Mouse (Mus musculus): ENCODE data around the gene Stat5b. TPM values are rescaled to one million over a fixed set of nuclear protein-coding genes. Genes with fewer than 3 reads are reported as not detected.

The Stat5b gene
- total RNA-seq, 2 experiments from 2014 or later, result 20.1 to 23.1 TPM

DNA sequence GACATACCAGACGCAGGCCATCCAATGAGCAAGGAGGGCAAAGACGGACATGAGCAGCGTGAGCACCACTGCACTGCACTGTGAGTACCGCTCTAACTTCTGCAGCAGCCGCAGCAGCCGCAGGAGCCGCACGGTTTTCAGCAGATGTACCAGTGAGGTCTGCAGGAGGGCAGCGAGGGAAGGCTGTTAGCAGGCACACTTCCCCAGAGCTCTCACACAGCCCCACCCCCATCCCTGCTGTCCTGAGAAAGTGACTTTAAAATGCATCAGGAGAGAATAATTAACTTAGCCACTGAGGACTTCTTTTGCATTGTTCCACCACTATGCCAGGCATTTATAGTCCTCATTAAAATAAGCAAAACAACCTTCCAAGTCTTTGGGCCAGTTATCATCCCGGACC lies 98.2 kb downstream of the Stat5b start:
- intact Hi-C loops (cut with DNase I), result no loop called here
- peak in 1 of 2 experiments; percentile 63 for DNase-seq (ENCODE audit: low spot score in 2 of 2)

GRCm38 (mm10) chr11:100750127-100750526 lies 100.4 kb downstream of the Stat5b start:
- intact Hi-C loops (cut with DNase I), result no loop called here
- peak in 1 of 2 experiments; percentile 58 for DNase-seq (ENCODE audit: low spot score in 2 of 2)

GRCm38 (mm10) chr11:100749469-100749868 lies 101.1 kb downstream of the Stat5b start:
- intact Hi-C loops (cut with DNase I), result no loop called here
- peak; percentile 35 to 81 for DNase-seq (ENCODE audit: low spot score in 2 of 2)

DNA sequence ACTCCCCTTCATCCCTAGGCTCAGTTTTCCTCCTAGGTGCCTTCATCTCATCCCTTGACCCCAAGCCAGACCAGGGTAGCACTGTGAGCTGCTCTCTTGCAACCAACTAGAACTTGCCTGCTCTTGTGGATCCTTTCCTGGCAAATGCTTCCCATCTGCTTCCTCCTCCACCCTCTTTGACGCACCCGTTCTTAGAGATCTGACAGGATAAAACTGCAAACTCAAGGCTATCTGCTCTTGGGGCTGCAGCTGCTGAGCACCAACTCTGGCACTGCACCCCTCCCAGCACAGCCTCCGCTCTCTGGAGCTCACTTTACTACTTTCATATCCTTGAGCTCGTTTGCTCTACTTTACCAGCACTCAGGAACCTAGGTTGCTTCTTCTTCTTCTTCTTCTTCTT lies 101.9 kb downstream of the Stat5b start:
- peak in 1 of 2 experiments; percentile 70 for DNase-seq (ENCODE audit: low spot score in 2 of 2)
- intact Hi-C loops (cut with DNase I), result no loop called here

GRCm38 (mm10) chr11:100747114-100747513 lies 103.4 kb downstream of the Stat5b start:
- intact Hi-C loops (cut with DNase I), result no loop called here
- DNase-seq (ENCODE audit: low spot score in 2 of 2), result no peak

DNA sequence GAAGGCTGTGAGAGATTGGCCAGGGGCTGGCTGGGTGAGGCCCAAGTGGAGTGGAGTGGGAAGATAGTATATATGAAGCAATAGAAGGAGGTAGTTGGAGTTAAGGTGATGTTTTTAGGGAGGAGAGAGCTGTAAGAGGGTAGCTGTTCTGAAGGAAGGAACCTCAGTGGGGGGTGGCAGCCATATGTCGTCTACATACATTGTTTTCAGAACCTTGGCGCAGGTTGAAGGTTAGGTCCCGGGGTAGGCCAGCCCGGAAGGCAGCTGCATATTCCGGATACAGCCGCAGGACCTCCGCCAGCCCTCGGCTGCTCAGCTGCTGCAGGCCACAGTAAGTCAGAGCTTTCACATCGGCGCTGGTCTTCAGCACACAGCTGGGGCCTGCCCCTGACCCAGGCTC lies 104.0 kb downstream of the Stat5b start:
- DNase-seq (ENCODE audit: low spot score in 2 of 2), result no peak
- intact Hi-C loops (cut with DNase I), result no loop called here

- peak; percentile 32 to 72 for DNase-seq (ENCODE audit: low spot score in 2 of 2)
- intact Hi-C loops (cut with DNase I), result no loop called here
These were observed 105.4 kb downstream of the Stat5b start for GRCm38 (mm10) chr11:100745085-100745484.

- no peak for DNase-seq (ENCODE audit: low spot score in 2 of 2)
- intact Hi-C loops (cut with DNase I), result no loop called here
These were observed 109.2 kb downstream of the Stat5b start for GRCm38 (mm10) chr11:100741348-100741747.

DNA sequence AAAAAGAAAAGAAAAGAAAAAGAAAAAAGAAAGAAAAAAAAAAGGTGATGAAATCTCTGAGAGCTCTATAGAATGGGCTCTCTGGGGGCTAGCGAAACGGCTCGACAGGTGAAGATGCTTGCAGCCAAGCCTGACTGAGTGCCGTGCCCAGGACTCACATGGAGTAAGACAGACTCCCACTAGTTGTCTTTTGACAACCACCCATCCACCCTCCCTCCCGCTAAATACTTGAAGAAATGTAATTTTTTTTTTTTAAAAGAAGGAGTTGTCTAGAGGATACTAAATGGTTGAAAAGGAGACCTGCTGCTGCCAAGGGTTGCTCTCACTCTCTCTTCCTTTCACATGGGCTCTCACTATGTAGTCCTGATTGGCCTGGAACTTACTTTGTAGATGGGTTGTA lies 111.8 kb downstream of the Stat5b start:
- intact Hi-C loops (cut with DNase I), result loop anchor here (2.0 kb wide), 2 partner anchors 22 to 24 kb away; no protein-coding TSS in a partner anchor
- DNase-seq (ENCODE audit: low spot score in 2 of 2), result no peak

- peak; percentile 99 to 100 for DNase-seq (ENCODE audit: low spot score in 2 of 2)
- intact Hi-C loops (cut with DNase I), result loop anchor here (2.0 kb wide), 2 partner anchors 23 kb away; no protein-coding TSS in a partner anchor
These were observed 112.4 kb downstream of the Stat5b start, which contains the start of gene Rab5c for GRCm38 (mm10) chr11:100738066-100738604. TSS of gene Rab5c (minus strand) at chr11:100738215.

GRCm38 (mm10) chr11:100737105-100737733 lies 113.3 kb downstream of the Stat5b start:
- DNase-seq (ENCODE audit: low spot score in 2 of 2), result no peak
- intact Hi-C loops (cut with DNase I), result no loop called here

- intact Hi-C loops (cut with DNase I), result no loop called here
- DNase-seq (ENCODE audit: low spot score in 2 of 2), result no peak
These were observed 113.8 kb downstream of the Stat5b start for GRCm38 (mm10) chr11:100736746-100737080.

- intact Hi-C loops (cut with DNase I), result no loop called here
- no peak for DNase-seq (ENCODE audit: low spot score in 2 of 2)
These were observed 114.4 kb downstream of the Stat5b start for GRCm38 (mm10) chr11:100735954-100736745.

GRCm38 (mm10) chr11:100735134-100735865 lies 115.2 kb downstream of the Stat5b start:
- no peak for DNase-seq (ENCODE audit: low spot score in 2 of 2)
- intact Hi-C loops (cut with DNase I), result no loop called here

Other genes with a start within 250 kb of the Stat5b start
- gene Nkiras2, start 231.5 kb downstream of the Stat5b start, total RNA-seq (2021), result 10 to 100 TPM; 13.7 to 14.7 TPM
- gene Dnajc7, start 230.6 kb downstream of the Stat5b start, total RNA-seq (2021), result 100 to 1,000 TPM; 231 to 258 TPM
- under 1 TPM; 0.16 to 0.30 TPM for gene Zfp385c, start 158.3 kb downstream of the Stat5b start, total RNA-seq (2021)
- 1 to 10 TPM; 1.9 to 2.6 TPM for gene Dhx58, start 146.5 kb downstream of the Stat5b start, total RNA-seq (2021)
- gene Kat2a, start 138.3 kb downstream of the Stat5b start, total RNA-seq (2021), result 10 to 100 TPM; 58.9 to 59.4 TPM
- gene Hspb9, start 136.9 kb downstream of the Stat5b start, total RNA-seq (2021), result not detected
- gene Rab5c, start 112.5 kb downstream of the Stat5b start, total RNA-seq (2021), result 100 to 1,000 TPM; 152 to 158 TPM
- gene Kcnh4, start 90.8 kb downstream of the Stat5b start, total RNA-seq (2021), result 10 to 100 TPM; 10.2 to 16.6 TPM
- 10 to 100 TPM in 1 of 2 experiments, not detected in 1; 27.1 TPM for gene Hcrt, start 87.8 kb downstream of the Stat5b start, total RNA-seq (2021)
- gene Ghdc, start 79.8 kb downstream of the Stat5b start, total RNA-seq (2021), result 1 to 10 TPM; 6.3 to 9.7 TPM
- 1 to 10 TPM; 2.1 to 2.2 TPM for gene Stat5a, start 8.6 kb upstream of the Stat5b start, total RNA-seq (2021)
- gene Stat3, start 88.8 kb upstream of the Stat5b start, total RNA-seq (2021), result 10 to 100 TPM; 44.1 to 45.0 TPM
- gene Cavin1, start 120.2 kb upstream of the Stat5b start, total RNA-seq (2021), result 10 to 100 TPM; 16.6 to 18.0 TPM
- gene Atp6v0a1, start 158.7 kb upstream of the Stat5b start, total RNA-seq (2021), result 100 to 1,000 TPM; 465 to 475 TPM
- 1 to 10 TPM; 7.6 to 8.3 TPM for gene Naglu, start 219.3 kb upstream of the Stat5b start, total RNA-seq (2021)
- 1 to 10 TPM; 1.2 to 1.4 TPM for gene Hsd17b1, start 227.7 kb upstream of the Stat5b start, total RNA-seq (2021)
- gene Coasy, start 231.8 kb upstream of the Stat5b start, total RNA-seq (2021), result 10 to 100 TPM; 26.0 to 28.5 TPM
- 10 to 100 TPM; 47.1 to 53.0 TPM for gene Mlx, start 236.6 kb upstream of the Stat5b start, total RNA-seq (2021)
- 1 to 10 TPM; 3.6 to 3.9 TPM for gene Psmc3ip, start 244.7 kb upstream of the Stat5b start, total RNA-seq (2021)